Mouse (Mus musculus) neural tube, embryonic 11.5 days (tissue): ENCODE results near the gene Creg2. TPM values are rescaled to one million over a fixed set of nuclear protein-coding genes. Genes with fewer than 3 reads are reported as not detected.
"Not testable (repeated sequence)": the region's sequence is repeated elsewhere in the genome, so short reads cannot be mapped to it uniquely, and the experiment has no call there.

Source experiments
- ATAC-seq: fragments of 200-750 bp; cut with Nextera tagmentation; 2 replicates; pipeline ENCODE4 v1.8.0; 2017; ENCODE audit warnings: moderate number of reproducible peaks, mild to moderate bottlenecking, moderate TSS enrichment, moderate library complexity; ENCODE audit not compliant: insufficient read depth, low FRiP score, low TSS enrichment
- DNase-seq: peaks from one replicate; pipeline ENCODE4 v3.0.0-alpha.2; 2015; ENCODE audit warnings: low spot score
- H3K27ac ChIP-seq: fragments of 300-500 bp; sonication (generic); 2 replicates; pipeline ENCODE4 v1.5.1; 2014; ENCODE audit warnings: low read depth, mild to moderate bottlenecking, low read length
- H3K27me3 ChIP-seq: fragments of 300-500 bp; sonication (generic); 2 replicates; pipeline ENCODE4 v1.6.1; 2014; ENCODE audit warnings: mild to moderate bottlenecking, low read length, mixed read lengths; ENCODE audit not compliant: control insufficient read depth, insufficient read depth
- H3K36me3 ChIP-seq: fragments of 300-500 bp; sonication (generic); 2 replicates; pipeline ENCODE4 v1.6.1; 2014; ENCODE audit warnings: mild to moderate bottlenecking, low read length, moderate library complexity, mixed read lengths; ENCODE audit not compliant: control insufficient read depth, insufficient read depth
- H3K4me1 ChIP-seq: fragments of 300-500 bp; sonication (generic); 2 replicates; pipeline ENCODE4 v1.6.1; 2014; ENCODE audit warnings: low read length, mixed read lengths; ENCODE audit not compliant: control insufficient read depth, insufficient read depth
- H3K4me2 ChIP-seq: fragments of 300-500 bp; sonication (generic); 2 replicates; pipeline ENCODE4 v1.6.1; 2014; ENCODE audit warnings: low read depth, mild to moderate bottlenecking, moderate library complexity
- H3K4me3 ChIP-seq: fragments of 300-500 bp; sonication (generic); 2 replicates; pipeline ENCODE4 v1.5.1; 2014; ENCODE audit warnings: low read depth, low read length
- H3K9ac ChIP-seq: fragments of 300-500 bp; sonication (generic); 2 replicates; pipeline ENCODE4 v1.6.1; 2014; ENCODE audit warnings: mild to moderate bottlenecking, low read length
- H3K9me3 ChIP-seq: fragments of 300-500 bp; sonication (generic); 2 replicates; pipeline ENCODE4 v1.6.1; 2016; ENCODE audit warnings: low read length; ENCODE audit not compliant: control insufficient read depth
- WGBS: fragments of 180-500 bp; shearing (Covaris S2); extraction: QIAGEN DNeasy Blood & Tissue Kit; methylation state at CpG from one replicate; pipeline ENCODE4 v1.1.7; 2014; 5-methylcytosine and 5-hydroxymethylcytosine counted together
- polyA plus RNA-seq: library from polyadenylated mRNA; unstranded; fragments of >200 nt; fragmentation: Nextera tagmentation; extraction: Ambion mirVana; gene quantifications from 2 replicates; pipeline ENCODE4 v1.2.1, GENCODE M21; 2014

Creg2 gene
- polyA plus RNA-seq, 1 experiment from 2014 or later: 1.2 TPM

GRCm38 (mm10) chr1:39597135-39597534 lies 54.1 kb downstream of the Creg2 start:
- H3K4me2 ChIP-seq, H3K4me3 ChIP-seq, ATAC-seq, H3K36me3 ChIP-seq, H3K27me3 ChIP-seq, H3K4me1 ChIP-seq, H3K27ac ChIP-seq, H3K9ac ChIP-seq, DNase-seq, H3K9me3 ChIP-seq: not testable (repeated sequence)
- 93% methylated on average over 9 of the region's 9 CpGs for WGBS

GRCm38 (mm10) chr1:39593836-39594235 lies 57.4 kb downstream of the Creg2 start:
- Histone ChIP-seq H3K4me3 (no peak overlapping the region), H3K4me1 (no peaks in the 10 kb centered on the region), H3K9ac (no peak overlapping the region), H3K27ac (no peak overlapping the region), H3K36me3 (no peaks in the 10 kb centered on the region), H3K27me3 (no peaks in the 10 kb centered on the region), H3K9me3 (no peaks in the 10 kb centered on the region), H3K4me2 (no peak overlapping the region)
- ATAC-seq (no peak), DNase-seq (no peak)
- 75% methylated on average over 10 of the region's 10 CpGs for WGBS

GRCm38 (mm10) chr1:39592090-39592489 lies 59.2 kb downstream of the Creg2 start:
- Histone ChIP-seq H3K4me2 (no peak overlapping the region), H3K9ac (no peak overlapping the region), H3K4me3 (no peak overlapping the region), H3K9me3 (no peaks in the 10 kb centered on the region), H3K27me3 (no peaks in the 10 kb centered on the region), H3K36me3 (no peaks in the 10 kb centered on the region), H3K4me1 (no peaks in the 10 kb centered on the region), H3K27ac (no peak overlapping the region)
- WGBS: 83% methylated on average over 4 of the region's 4 CpGs
- DNase-seq: no peak
- no peak for ATAC-seq

- WGBS: 77% methylated on average over 1 of the region's 1 CpGs
- DNase-seq: not testable (repeated sequence)
Measured at GRCm38 (mm10) chr1:39591557-39591956, 59.7 kb downstream of the Creg2 start.

GRCm38 (mm10) chr1:39590193-39590592 lies 61.1 kb downstream of the Creg2 start:
- DNase-seq (no peak), ATAC-seq (no peak)
- no peaks in the 10 kb centered on the region for H3K4me1 ChIP-seq
- no peaks in the 10 kb centered on the region for H3K27me3 ChIP-seq
- no peak overlapping the region for H3K27ac ChIP-seq
- WGBS: 83% methylated on average over 5 of the region's 5 CpGs
- H3K36me3 ChIP-seq: no peaks in the 10 kb centered on the region
- no peak overlapping the region for H3K4me3 ChIP-seq
- H3K4me2 ChIP-seq: no peak overlapping the region
- no peak overlapping the region for H3K9ac ChIP-seq
- no peaks in the 10 kb centered on the region for H3K9me3 ChIP-seq

More at GRCm38 (mm10) chr1:39591557-39591956, 59.7 kb downstream of the Creg2 start:
- H3K9me3 ChIP-seq, H3K4me3 ChIP-seq, H3K4me2 ChIP-seq, H3K27ac ChIP-seq, H3K36me3 ChIP-seq, H3K4me1 ChIP-seq, ATAC-seq, H3K9ac ChIP-seq, H3K27me3 ChIP-seq: not testable (repeated sequence)

- Histone ChIP-seq H3K27me3 (no peaks in the 10 kb centered on the region), H3K4me2 (no peak overlapping the region), H3K4me1 (no peaks in the 10 kb centered on the region), H3K9ac (no peak overlapping the region), H3K36me3 (no peaks in the 10 kb centered on the region), H3K27ac (no peak overlapping the region), H3K9me3 (no peaks in the 10 kb centered on the region), H3K4me3 (no peak overlapping the region)
- 87% methylated on average over 9 of the region's 9 CpGs for WGBS
- DNase-seq (no peak), ATAC-seq (no peak)
Measured at GRCm38 (mm10) chr1:39585416-39585815, 65.9 kb downstream of the Creg2 start.

GRCm38 (mm10) chr1:39583173-39583572 lies 68.1 kb downstream of the Creg2 start:
- ATAC-seq (no peak), DNase-seq (no peak)
- Histone ChIP-seq H3K4me2 (no peak overlapping the region), H3K36me3 (no peaks in the 10 kb centered on the region), H3K27ac (no peak overlapping the region), H3K27me3 (no peaks in the 10 kb centered on the region), H3K9ac (no peak overlapping the region), H3K9me3 (no peaks in the 10 kb centered on the region), H3K4me1 (no peaks in the 10 kb centered on the region), H3K4me3 (no peak overlapping the region)
- 85% methylated on average over 9 of the region's 9 CpGs for WGBS

- no peak for ATAC-seq
- Histone ChIP-seq H3K9ac (no peak overlapping the region), H3K36me3 (no peaks in the 10 kb centered on the region), H3K27ac (no peak overlapping the region), H3K4me3 (no peak overlapping the region), H3K4me1 (peaks cover 3% of the 10 kb centered on the region; the same call in 1 of the 2 replicates), H3K4me2 (no peak overlapping the region), H3K9me3 (no peaks in the 10 kb centered on the region), H3K27me3 (no peaks in the 10 kb centered on the region)
- 83% methylated on average over 2 of the region's 3 CpGs for WGBS
- DNase-seq: no peak
Measured at GRCm38 (mm10) chr1:39581215-39581614, 70.1 kb downstream of the Creg2 start.

GRCm38 (mm10) chr1:39579139-39579538 lies 72.1 kb downstream of the Creg2 start:
- Histone ChIP-seq H3K9ac (no peak overlapping the region), H3K9me3 (no peaks in the 10 kb centered on the region), H3K27ac (no peak overlapping the region), H3K4me2 (no peak overlapping the region), H3K4me3 (no peak overlapping the region), H3K4me1 (peaks cover 10% of the 10 kb centered on the region; the same call in 1 of the 2 replicates), H3K27me3 (no peaks in the 10 kb centered on the region), H3K36me3 (no peaks in the 10 kb centered on the region)
- WGBS: 84% methylated on average over 6 of the region's 6 CpGs
- DNase-seq: no peak
- no peak for ATAC-seq
